Mouse (Mus musculus) kidney, adult 2 months (tissue): ENCODE measurements around the gene Acsbg1.

Experiments used
- CTCF ChIP-seq: fragments of 200-500 bp; conservative IDR thresholded peaks from 2 replicates; pipeline ENCODE4 v1.5.1; 2011; ENCODE audit warnings: low read depth, mild to moderate bottlenecking, control low read depth, low read length, moderate library complexity, mixed read lengths; ENCODE audit not compliant: insufficient read depth, insufficient read length
- POLR2A ChIP-seq: fragments of 200-500 bp; IDR thresholded peaks from one replicate; pipeline ENCODE4 v1.6.1; 2011; ENCODE audit warnings: low read depth, low read length, control low read depth

GRCm38 (mm10) chr9:54637510-54638314 lies 24.0 kb downstream of the Acsbg1 start:
- no peak for TF ChIP-seq POLR2A
- TF ChIP-seq CTCF, result no peak
